Mouse (Mus musculus): ENCODE measurements around the gene E2f3. TPM values are rescaled to one million over a fixed set of nuclear protein-coding genes. Genes with fewer than 3 reads are reported as not detected.

E2f3 gene
- total RNA-seq, 2 experiments from 2014 or later, result 15.9 to 18.4 TPM

GRCm38 (mm10) chr13:29979140-29979564 lies 6.7 kb downstream of the E2f3 start:
- DNase-seq, result no peak

GRCm38 (mm10) chr13:29977358-29977757 lies 8.5 kb downstream of the E2f3 start:
- DNase-seq, result peak; percentile 42

- peak; percentile 21 for DNase-seq
Measured at GRCm38 (mm10) chr13:29974066-29974465, 11.8 kb downstream of the E2f3 start.

- DNase-seq, result peak; percentile 29
Measured at GRCm38 (mm10) chr13:29973610-29974009, 12.3 kb downstream of the E2f3 start.

- DNase-seq, result no peak
Measured at GRCm38 (mm10) chr13:29970333-29970732, 15.5 kb downstream of the E2f3 start.

- DNase-seq, result no peak
Measured at GRCm38 (mm10) chr13:29968636-29969035, 17.2 kb downstream of the E2f3 start.

- DNase-seq, result no peak
Measured at GRCm38 (mm10) chr13:29967367-29967766, 18.5 kb downstream of the E2f3 start.

GRCm38 (mm10) chr13:29966966-29967365 lies 18.9 kb downstream of the E2f3 start:
- DNase-seq, result no peak

- DNase-seq, result no peak
Measured at GRCm38 (mm10) chr13:29964087-29964486, 21.8 kb downstream of the E2f3 start.

GRCm38 (mm10) chr13:29960416-29960815 lies 25.4 kb downstream of the E2f3 start:
- no peak for DNase-seq

GRCm38 (mm10) chr13:29957731-29958254 lies 28.1 kb downstream of the E2f3 start:
- DNase-seq, result peak; percentile 27

GRCm38 (mm10) chr13:29956821-29957421 lies 28.9 kb downstream of the E2f3 start:
- no peak for DNase-seq

GRCm38 (mm10) chr13:29955296-29955695 lies 30.6 kb downstream of the E2f3 start:
- DNase-seq, result no peak

- no peak for DNase-seq
Measured at GRCm38 (mm10) chr13:29954741-29955140, 31.1 kb downstream of the E2f3 start.

- peak; percentile 12 for DNase-seq
Measured at GRCm38 (mm10) chr13:29953417-29954045, 32.3 kb downstream of the E2f3 start.

GRCm38 (mm10) chr13:29946045-29946444 lies 39.8 kb downstream of the E2f3 start:
- no peak for DNase-seq

GRCm38 (mm10) chr13:29944915-29945570 lies 40.8 kb downstream of the E2f3 start:
- no peak for DNase-seq

- no peak for DNase-seq
Measured at GRCm38 (mm10) chr13:29944493-29944892, 41.4 kb downstream of the E2f3 start.

- no peak for DNase-seq
Measured at GRCm38 (mm10) chr13:29943541-29944039, 42.3 kb downstream of the E2f3 start.

- DNase-seq, result no peak
Measured at GRCm38 (mm10) chr13:29940071-29940470, 45.8 kb downstream of the E2f3 start.

GRCm38 (mm10) chr13:29939399-29939798 lies 46.5 kb downstream of the E2f3 start:
- DNase-seq, result no peak

- peak; percentile 26 for DNase-seq
Measured at GRCm38 (mm10) chr13:29938776-29939175, 47.1 kb downstream of the E2f3 start.

- DNase-seq, result no peak
Measured at GRCm38 (mm10) chr13:29926168-29926567, 59.7 kb downstream of the E2f3 start.

Measured in heart, postnatal 4 days (tissue).